Mouse (Mus musculus): ENCODE measurements around the gene Atxn10. TPM values are rescaled to one million over a fixed set of nuclear protein-coding genes. Genes with fewer than 3 reads are reported as not detected.

The Atxn10 gene
- polyA plus RNA-seq, 1 experiment from 2014 or later, result 513 TPM

Other genes starting within 250 kb of the Atxn10 start
- 0.07 and 0.08 TPM in 2 replicates for gene Smc1b, start 204.3 kb upstream of the Atxn10 start, polyA plus RNA-seq (2015; fragmentation: Nextera tagmentation; extraction: Ambion mirVana)
- 0.43 and 0.62 TPM in 2 replicates for gene Ribc2, start 204.2 kb upstream of the Atxn10 start, polyA plus RNA-seq (2015; fragmentation: Nextera tagmentation; extraction: Ambion mirVana)
- 51.3 and 53.9 TPM in 2 replicates for gene Fbln1, start 130.3 kb upstream of the Atxn10 start, polyA plus RNA-seq (2015; fragmentation: Nextera tagmentation; extraction: Ambion mirVana)
- not detected in 2 replicates for gene 7530416G11Rik, start 167.0 kb downstream of the Atxn10 start, polyA plus RNA-seq (2015; fragmentation: Nextera tagmentation; extraction: Ambion mirVana)
- 55.9 and 63.4 TPM in 2 replicates for gene Wnt7b, start 246.2 kb downstream of the Atxn10 start, polyA plus RNA-seq (2015; fragmentation: Nextera tagmentation; extraction: Ambion mirVana)